Mouse (Mus musculus) ES-Bruce4 (cell line): Measurements from ENCODE around the gene Fli1. TPM values are rescaled to one million over a fixed set of nuclear protein-coding genes. Genes with fewer than 3 reads are reported as not detected.

Experiments used
- H3K27ac ChIP-seq: 2 replicates; pipeline ENCODE4 v1.5.1; 2012; ENCODE audit warnings: low read length, inconsistent platforms; ENCODE audit not compliant: insufficient read depth
- H3K27me3 ChIP-seq: 2 replicates; pipeline ENCODE4 v1.6.1; 2012; ENCODE audit warnings: mild to moderate bottlenecking, low read length, inconsistent platforms; ENCODE audit not compliant: control insufficient read depth, poor library complexity, insufficient read depth, severe bottlenecking
- H3K36me3 ChIP-seq: 2 replicates; pipeline ENCODE4 v1.6.1; 2012; ENCODE audit warnings: inconsistent platforms, mild to moderate bottlenecking, low read length, moderate library complexity; ENCODE audit not compliant: control insufficient read depth, poor library complexity, insufficient read depth, severe bottlenecking
- H3K4me1 ChIP-seq: one replicate; pipeline ENCODE4 v1.8.1; 2011; ENCODE audit warnings: low read length; ENCODE audit not compliant: control insufficient read depth, insufficient read depth
- H3K4me3 ChIP-seq: 2 replicates; pipeline ENCODE4 v1.5.1; 2011; ENCODE audit warnings: low read depth, mild to moderate bottlenecking, low read length
- H3K9ac ChIP-seq: 2 replicates; pipeline ENCODE4 v1.6.1; 2012; ENCODE audit warnings: low read depth, mild to moderate bottlenecking, inconsistent platforms; ENCODE audit not compliant: poor library complexity, severe bottlenecking
- H3K9me3 ChIP-seq: replicated peaks from 2 replicates; pipeline ENCODE4 v1.6.1; 2012; ENCODE audit warnings: mild to moderate bottlenecking, low read length, inconsistent platforms; ENCODE audit not compliant: control insufficient read depth, poor library complexity, insufficient read depth, severe bottlenecking
- CTCF ChIP-seq: IDR thresholded peaks from one replicate; pipeline ENCODE4 v1.8.1; 2011; ENCODE audit warnings: low read depth, low read length
- EP300 ChIP-seq: IDR thresholded peaks from 2 replicates; pipeline ENCODE4 v1.6.1; 2011; ENCODE audit warnings: low read depth, low read length; ENCODE audit not compliant: insufficient read depth
- POLR2A ChIP-seq: IDR thresholded peaks from one replicate; pipeline ENCODE4 v1.8.1; 2011; ENCODE audit warnings: low read length; ENCODE audit not compliant: insufficient read depth
- polyA plus RNA-seq: library from polyadenylated mRNA; stranded (reverse); fragments of >200 nt; gene quantifications from 2 replicates; pipeline ENCODE4 v1.2.4, GENCODE M21; 2011; ENCODE audit warnings: low read depth; ENCODE audit not compliant: missing spikeins, insufficient read depth, insufficient read length

Gene Fli1
- polyA plus RNA-seq, 1 experiment = not detected

DNA sequence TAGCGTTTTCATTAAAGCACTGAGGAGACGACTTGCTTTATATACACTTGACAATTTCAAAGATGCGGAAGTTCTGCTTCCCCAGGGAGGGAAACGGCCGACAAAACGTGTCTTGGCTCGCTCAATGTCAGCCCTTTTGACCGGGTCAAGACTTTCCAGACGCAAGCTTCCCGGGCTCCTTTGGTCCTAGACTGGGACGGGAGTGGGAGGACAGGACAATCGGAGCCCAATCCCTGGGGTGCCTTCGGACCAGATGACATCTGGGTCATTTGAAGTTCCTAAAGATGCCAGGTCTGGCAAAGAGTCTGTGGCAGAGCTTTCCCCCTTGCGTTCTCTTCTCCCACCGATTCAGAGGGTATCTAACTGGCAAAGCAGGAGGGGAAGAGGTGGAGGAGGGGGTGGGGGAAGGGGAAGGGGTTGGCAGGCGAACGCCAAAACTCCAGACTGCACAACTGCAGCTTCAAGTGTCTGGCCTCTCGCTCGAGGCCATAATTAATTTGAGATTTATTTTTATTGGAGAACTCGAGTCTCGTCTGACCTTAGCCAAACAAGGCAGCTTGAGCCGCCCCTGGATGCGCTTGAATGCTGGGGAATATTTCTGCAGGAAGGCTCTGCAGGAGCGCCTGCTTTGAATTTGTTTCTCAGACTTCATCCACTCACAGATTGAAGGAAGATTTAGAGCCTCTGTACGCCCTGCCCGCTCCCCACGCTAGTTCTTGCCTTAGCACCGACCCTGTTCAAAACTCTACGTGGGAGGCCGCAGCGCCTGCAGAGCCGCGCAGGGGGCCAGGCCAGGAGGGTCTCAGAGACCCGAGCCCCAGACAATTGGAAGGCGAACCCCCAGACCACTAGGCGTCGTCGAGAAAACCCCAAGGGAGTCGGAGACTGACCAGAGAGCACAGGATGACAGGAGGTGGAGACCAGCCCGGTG, 2.3 kb upstream of the Fli1 start:
- H3K27me3 ChIP-seq = peaks cover 33% of the 10 kb centered on the region
- TF ChIP-seq POLR2A = no peak
- TF ChIP-seq CTCF = no peak
- no peak for TF ChIP-seq EP300
- no peak overlapping the region for H3K4me3 ChIP-seq
- no peaks in the 10 kb centered on the region for H3K9me3 ChIP-seq
- no peak overlapping the region for H3K27ac ChIP-seq
- peaks cover 1% of the 10 kb centered on the region for H3K4me1 ChIP-seq
- H3K9ac ChIP-seq = no peak overlapping the region
- no peaks in the 10 kb centered on the region for H3K36me3 ChIP-seq

DNA sequence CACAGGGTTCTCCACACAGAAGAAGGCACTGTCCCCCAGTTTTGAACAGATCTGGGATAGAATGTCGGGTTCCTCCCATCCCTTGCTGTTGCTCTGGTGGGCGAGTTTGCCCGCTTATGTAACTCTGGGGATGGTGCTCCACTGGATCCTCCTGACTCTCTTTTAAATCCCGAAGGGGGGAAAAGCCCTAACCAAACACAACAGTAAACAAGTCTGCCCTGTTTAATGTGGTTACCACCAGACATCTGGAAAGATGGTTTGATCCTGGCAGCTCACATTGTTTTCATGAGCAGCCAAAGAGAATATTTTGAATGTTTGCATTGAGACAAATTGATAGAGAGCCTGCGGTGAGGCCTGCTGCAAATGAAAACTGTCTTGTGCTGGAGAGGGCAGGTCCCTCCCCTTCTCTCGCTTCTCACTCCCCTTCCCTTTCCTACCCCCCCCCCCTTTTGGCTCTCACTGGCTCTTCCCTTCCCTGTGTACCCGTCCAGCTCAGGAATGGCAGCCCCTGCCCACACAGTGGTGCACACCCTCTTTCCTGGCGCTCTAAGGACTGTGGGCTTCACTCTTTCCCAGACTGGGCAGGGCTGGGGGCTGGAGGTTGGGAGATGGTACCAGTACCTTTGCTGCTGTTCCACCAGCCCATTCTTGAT, 1.4 kb upstream of the Fli1 start:
- H3K4me3 ChIP-seq = no peak overlapping the region
- H3K9ac ChIP-seq = no peak overlapping the region
- H3K9me3 ChIP-seq = no peaks in the 10 kb centered on the region
- H3K36me3 ChIP-seq = no peaks in the 10 kb centered on the region
- H3K27ac ChIP-seq = no peak overlapping the region
- TF ChIP-seq EP300 (no peak), CTCF (no peak), POLR2A (no peak)
- H3K27me3 ChIP-seq = peaks cover 35% of the 10 kb centered on the region
- peaks cover 1% of the 10 kb centered on the region for H3K4me1 ChIP-seq

- H3K4me3 ChIP-seq = peak overlapping the region; percentile 41
- H3K36me3 ChIP-seq = no peaks in the 10 kb centered on the region
- peaks cover 1% of the 10 kb centered on the region for H3K4me1 ChIP-seq
- H3K9ac ChIP-seq = no peak overlapping the region
- H3K9me3 ChIP-seq = no peaks in the 10 kb centered on the region
- TF ChIP-seq POLR2A (no peak), EP300 (no peak; the same call in 1 of the 2 replicates), CTCF (no peak)
- no peak overlapping the region for H3K27ac ChIP-seq
- H3K27me3 ChIP-seq = peaks cover 40% of the 10 kb centered on the region
These were observed 450 bp upstream of the Fli1 start for GRCm38 (mm10) chr9:32543040-32543581.

- Histone ChIP-seq H3K9me3 (no peaks in the 10 kb centered on the region), H3K4me1 (peaks cover 1% of the 10 kb centered on the region), H3K27me3 (peaks cover 43% of the 10 kb centered on the region), H3K36me3 (no peaks in the 10 kb centered on the region), H3K27ac (no peak overlapping the region), H3K9ac (peak overlapping the region; percentile 4), H3K4me3 (peak overlapping the region; percentile 38)
- TF ChIP-seq POLR2A = no peak
- no peak for TF ChIP-seq EP300
- TF ChIP-seq CTCF = no peak
These were observed 1.3 kb downstream of the Fli1 start for GRCm38 (mm10) chr9:32541223-32541901.

- H3K27ac ChIP-seq = no peak overlapping the region
- H3K27me3 ChIP-seq = peaks cover 43% of the 10 kb centered on the region
- no peaks in the 10 kb centered on the region for H3K36me3 ChIP-seq
- H3K4me1 ChIP-seq = peaks cover 1% of the 10 kb centered on the region
- no peak for TF ChIP-seq EP300
- TF ChIP-seq CTCF = no peak
- TF ChIP-seq POLR2A = no peak
- no peaks in the 10 kb centered on the region for H3K9me3 ChIP-seq
- peak overlapping the region; percentile 4 for H3K9ac ChIP-seq
- peak overlapping the region; percentile 38 for H3K4me3 ChIP-seq
These were observed 2.0 kb downstream of the Fli1 start for GRCm38 (mm10) chr9:32540406-32541222.
